Mouse (Mus musculus): Measurements from ENCODE around the gene Lce1j.
"Not testable (repeated sequence)": the region's sequence is repeated elsewhere in the genome, so short reads cannot be mapped to it uniquely, and the experiment has no call there.

DNA sequence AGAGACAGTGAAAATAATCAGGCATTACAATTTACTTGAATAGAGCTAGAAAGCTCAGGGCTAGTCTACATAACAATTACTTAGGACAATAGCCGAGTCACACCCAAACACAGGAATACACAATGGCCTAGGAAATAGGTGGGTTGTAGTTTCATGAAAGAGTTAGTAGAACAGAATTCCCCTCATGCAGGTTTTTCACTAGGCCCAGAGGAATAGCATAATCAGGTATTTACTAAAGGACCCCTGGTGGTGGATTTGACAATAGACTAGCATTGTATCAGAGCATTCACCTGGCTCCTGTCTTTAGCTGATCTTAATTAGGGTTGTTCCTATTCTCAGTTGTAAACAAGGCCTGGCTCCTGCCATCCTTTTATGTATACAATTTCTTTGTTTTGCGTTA lies 25.7 kb upstream of the Lce1j start:
- TF ChIP-seq CTCF (IDR thresholded peaks at IDR 0.05; ENCODE audit: borderline replicate concordance, insufficient read depth, low read length); POLR2A (IDR thresholded peaks at IDR 0.05; ENCODE audit: low read depth, low read length): not testable (repeated sequence)
